Mouse (Mus musculus): ENCODE measurements around the gene Mettl2.

DNA sequence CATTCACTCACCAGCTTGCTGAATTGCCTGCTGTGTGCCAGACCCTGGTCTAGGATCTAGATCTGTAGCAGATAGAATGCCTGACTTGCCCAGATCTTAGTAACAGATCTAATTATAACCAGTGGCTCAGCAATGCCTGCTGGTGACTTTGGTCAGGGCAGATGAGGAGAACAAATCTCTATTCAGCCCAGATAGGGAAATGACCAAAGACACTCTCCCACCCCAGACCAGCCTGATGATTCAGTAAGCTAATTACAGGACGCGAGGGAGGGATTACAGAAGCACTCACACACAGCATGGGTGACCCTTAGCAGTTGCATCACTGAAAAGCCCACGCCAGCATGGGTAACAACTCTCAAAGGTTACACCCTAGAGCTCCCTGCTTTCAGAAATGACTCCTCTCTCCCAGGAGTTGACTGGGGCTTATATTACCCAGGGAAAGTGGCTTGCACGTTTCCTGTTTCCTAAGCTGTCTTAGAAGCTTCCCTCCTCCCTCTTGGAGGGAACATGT lies 5.6 kb upstream of the Mettl2 start:
- no peak for TF ChIP-seq CTCF (IDR thresholded peaks at IDR 0.05; ENCODE audit: low read depth)
- no peak for TF ChIP-seq EP300 (optimal IDR thresholded peaks at IDR 0.05)

Data from stomach, postnatal 0 days (tissue).